Mouse (Mus musculus) olfactory bulb, adult 2 months (tissue): ENCODE results near the gene Pgap3.

Experiments used
- CTCF ChIP-seq: fragments of 200-500 bp; IDR thresholded peaks from 2 replicates; pipeline ENCODE4 v1.5.1; 2012; ENCODE audit warnings: low read depth, mild to moderate bottlenecking, low read length, moderate library complexity; ENCODE audit not compliant: insufficient read depth
- POLR2A ChIP-seq: fragments of 200-500 bp; IDR thresholded peaks from 2 replicates; pipeline ENCODE4 v1.6.1; 2012; ENCODE audit warnings: mild to moderate bottlenecking, low read depth, low read length, moderate library complexity; ENCODE audit not compliant: insufficient read depth

- no peak for TF ChIP-seq CTCF
- no peak for TF ChIP-seq POLR2A
These were observed 8.3 kb downstream of the Pgap3 start for GRCm38 (mm10) chr11:98392034-98392433.
